Mouse (Mus musculus): ENCODE results near the gene Trappc3. TPM values are rescaled to one million over a fixed set of nuclear protein-coding genes. Genes with fewer than 3 reads are reported as not detected.
"Not testable (repeated sequence)": the region's sequence is repeated elsewhere in the genome, so short reads cannot be mapped to it uniquely, and the experiment has no call there.

Gene Trappc3
- polyA plus RNA-seq (2015; fragmentation: Nextera tagmentation; extraction: Ambion mirVana) = 124 and 126 TPM in 2 replicates

- H3K27ac ChIP-seq = peak within 1 kb of the TSS; percentile 88
- H3K4me1 ChIP-seq = peaks cover 54% of the 10 kb centered on the region
- no peaks in the 10 kb centered on the region for H3K27me3 ChIP-seq
- H3K36me3 ChIP-seq = no peaks in the 10 kb centered on the region
- H3K9me3 ChIP-seq = no peaks in the 10 kb centered on the region
- under 1% methylated on average over 46 of the region's 46 CpGs for WGBS
- peak within 1 kb of the TSS; percentile 87 for H3K9ac ChIP-seq
- peak; percentile 94 for ATAC-seq (ENCODE audit: low FRiP score, low read depth)
- peak within 1 kb of the TSS; percentile 73 for H3K4me2 ChIP-seq (replicated peaks)
- peak within 1 kb of the TSS; percentile 80 for H3K4me3 ChIP-seq
Observed at GRCm38 (mm10) chr4:126262119-126262807, at the start of gene Trappc3. Gene Trappc3 (plus strand): TSS chr4:126262325.

- Histone ChIP-seq H3K4me2 (replicated peaks) (no peak overlapping the region), H3K4me3 (no peak overlapping the region), H3K9me3 (no peaks in the 10 kb centered on the region), H3K9ac (no peak overlapping the region), H3K36me3 (no peaks in the 10 kb centered on the region), H3K27me3 (no peaks in the 10 kb centered on the region), H3K27ac (no peak overlapping the region), H3K4me1 (no peaks in the 10 kb centered on the region)
- WGBS = 82% methylated on average over 6 of the region's 6 CpGs
- no peak for ATAC-seq (ENCODE audit: low FRiP score, low read depth)
Observed at GRCm38 (mm10) chr4:126217771-126218170, 44.4 kb upstream of the Trappc3 start.

GRCm38 (mm10) chr4:126219540-126219939, 42.6 kb upstream of the Trappc3 start:
- not testable (repeated sequence) for H3K36me3 ChIP-seq; H3K4me1 ChIP-seq; H3K9ac ChIP-seq; H3K27me3 ChIP-seq; ATAC-seq (ENCODE audit: low FRiP score, low read depth); H3K4me3 ChIP-seq; H3K4me2 ChIP-seq (replicated peaks); H3K27ac ChIP-seq; H3K9me3 ChIP-seq
- 59% methylated on average over 3 of the region's 3 CpGs for WGBS

- no peak for ATAC-seq (ENCODE audit: low FRiP score, low read depth)
- no peak overlapping the region for H3K4me2 ChIP-seq (replicated peaks)
- 93% methylated on average over 10 of the region's 10 CpGs for WGBS
- H3K4me1 ChIP-seq = no peaks in the 10 kb centered on the region
- no peak overlapping the region for H3K9ac ChIP-seq
- no peaks in the 10 kb centered on the region for H3K36me3 ChIP-seq
- H3K4me3 ChIP-seq = no peak overlapping the region
- H3K27ac ChIP-seq = no peak overlapping the region
- H3K27me3 ChIP-seq = no peaks in the 10 kb centered on the region
- H3K9me3 ChIP-seq = no peaks in the 10 kb centered on the region
Observed at GRCm38 (mm10) chr4:126220045-126220444, 42.1 kb upstream of the Trappc3 start.

- no peak overlapping the region for H3K4me3 ChIP-seq
- H3K4me2 ChIP-seq (replicated peaks) = no peak overlapping the region
- no peak overlapping the region for H3K27ac ChIP-seq
- WGBS = 80% methylated on average over 11 of the region's 11 CpGs
- peaks cover 6% of the 10 kb centered on the region for H3K4me1 ChIP-seq
- no peaks in the 10 kb centered on the region for H3K9me3 ChIP-seq
- no peak for ATAC-seq (ENCODE audit: low FRiP score, low read depth)
- no peak overlapping the region for H3K9ac ChIP-seq
- H3K36me3 ChIP-seq = no peaks in the 10 kb centered on the region
- no peaks in the 10 kb centered on the region for H3K27me3 ChIP-seq
Observed at GRCm38 (mm10) chr4:126222631-126223030, 39.5 kb upstream of the Trappc3 start.

GRCm38 (mm10) chr4:126226640-126227039, 35.5 kb upstream of the Trappc3 start:
- Histone ChIP-seq H3K27me3 (no peaks in the 10 kb centered on the region), H3K9ac (no peak overlapping the region; the same call in 1 of the 2 replicates), H3K9me3 (no peaks in the 10 kb centered on the region), H3K4me1 (peaks cover 9% of the 10 kb centered on the region), H3K4me3 (0 out of 2 replicates have a peak overlapping the region, but pooled peaks have one; percentile 36), H3K27ac (no peak overlapping the region), H3K4me2 (replicated peaks) (peak overlapping the region; percentile 62; the same call in 1 of the 2 replicates), H3K36me3 (peaks cover 20% of the 10 kb centered on the region)
- no peak for ATAC-seq (ENCODE audit: low FRiP score, low read depth)
- 54% methylated on average over 12 of the region's 12 CpGs for WGBS

- Histone ChIP-seq H3K9ac (peak overlapping the region; percentile 51), H3K4me1 (peaks cover 9% of the 10 kb centered on the region), H3K4me2 (replicated peaks) (peak overlapping the region; percentile 62), H3K36me3 (peaks cover 26% of the 10 kb centered on the region), H3K27me3 (no peaks in the 10 kb centered on the region), H3K9me3 (no peaks in the 10 kb centered on the region), H3K27ac (peak overlapping the region; percentile 58; the same call in 1 of the 2 replicates), H3K4me3 (peak overlapping the region; percentile 36)
- WGBS = 6% methylated on average over 18 of the region's 18 CpGs
- peak; percentile 78 for ATAC-seq (ENCODE audit: low FRiP score, low read depth)
Observed at GRCm38 (mm10) chr4:126227077-126227761, 34.9 kb upstream of the Trappc3 start.

GRCm38 (mm10) chr4:126228144-126228543, 34.0 kb upstream of the Trappc3 start:
- no peak overlapping the region for H3K4me2 ChIP-seq (replicated peaks)
- H3K27ac ChIP-seq = no peak overlapping the region
- no peak overlapping the region for H3K4me3 ChIP-seq
- H3K27me3 ChIP-seq = no peaks in the 10 kb centered on the region
- peaks cover 35% of the 10 kb centered on the region for H3K36me3 ChIP-seq
- peaks cover 9% of the 10 kb centered on the region for H3K4me1 ChIP-seq
- no peak for ATAC-seq (ENCODE audit: low FRiP score, low read depth)
- H3K9ac ChIP-seq = no peak overlapping the region
- 33% methylated on average over 5 of the region's 5 CpGs for WGBS
- no peaks in the 10 kb centered on the region for H3K9me3 ChIP-seq

- Histone ChIP-seq H3K36me3 (peaks cover 53% of the 10 kb centered on the region), H3K27ac (no peak overlapping the region), H3K4me2 (replicated peaks) (no peak overlapping the region), H3K4me3 (no peak overlapping the region), H3K27me3 (no peaks in the 10 kb centered on the region), H3K9me3 (no peaks in the 10 kb centered on the region), H3K9ac (no peak overlapping the region), H3K4me1 (peaks cover 9% of the 10 kb centered on the region)
- 61% methylated on average over 7 of the region's 7 CpGs for WGBS
- no peak for ATAC-seq (ENCODE audit: low FRiP score, low read depth)
Observed at GRCm38 (mm10) chr4:126229900-126230299, 32.2 kb upstream of the Trappc3 start.

- peaks cover 92% of the 10 kb centered on the region for H3K36me3 ChIP-seq
Observed at GRCm38 (mm10) chr4:126233676-126234308, 28.3 kb upstream of the Trappc3 start.

GRCm38 (mm10) chr4:126234496-126235175, 27.5 kb upstream of the Trappc3 start:
- no peak for ATAC-seq (ENCODE audit: low FRiP score, low read depth)
- H3K4me3 ChIP-seq = no peak overlapping the region
- no peak overlapping the region for H3K27ac ChIP-seq
- H3K4me1 ChIP-seq = peaks cover 20% of the 10 kb centered on the region
- 89% methylated on average over 18 of the region's 18 CpGs for WGBS
- no peaks in the 10 kb centered on the region for H3K27me3 ChIP-seq
- H3K4me2 ChIP-seq (replicated peaks) = no peak overlapping the region
- no peak overlapping the region for H3K9ac ChIP-seq
- H3K36me3 ChIP-seq = peaks cover 100% of the 10 kb centered on the region
- no peaks in the 10 kb centered on the region for H3K9me3 ChIP-seq

More at GRCm38 (mm10) chr4:126233676-126234308, 28.3 kb upstream of the Trappc3 start:
- Histone ChIP-seq H3K9ac (no peak overlapping the region), H3K27me3 (no peaks in the 10 kb centered on the region), H3K4me1 (peaks cover 20% of the 10 kb centered on the region), H3K4me2 (replicated peaks) (no peak overlapping the region), H3K9me3 (no peaks in the 10 kb centered on the region), H3K27ac (no peak overlapping the region), H3K4me3 (no peak overlapping the region)
- no peak for ATAC-seq (ENCODE audit: low FRiP score, low read depth)
- WGBS = 90% methylated on average over 29 of the region's 29 CpGs

- Histone ChIP-seq H3K4me1 (peaks cover 20% of the 10 kb centered on the region), H3K27ac (no peak overlapping the region), H3K36me3 (peaks cover 100% of the 10 kb centered on the region), H3K4me2 (replicated peaks) (no peak overlapping the region), H3K4me3 (no peak overlapping the region), H3K9ac (no peak overlapping the region), H3K27me3 (no peaks in the 10 kb centered on the region), H3K9me3 (no peaks in the 10 kb centered on the region)
- 88% methylated on average over 10 of the region's 10 CpGs for WGBS
- ATAC-seq (ENCODE audit: low FRiP score, low read depth) = no peak
Observed at GRCm38 (mm10) chr4:126235191-126235590, 26.9 kb upstream of the Trappc3 start.
